Mouse (Mus musculus) left cerebral cortex, adult 18-20 months (tissue): ENCODE data around the gene Bhmt2. TPM values are rescaled to one million over a fixed set of nuclear protein-coding genes. Genes with fewer than 3 reads are reported as not detected.
A peak's percentile ranks its signal among the peaks of the same experiment; 100 is the strongest.

Experiments used
- DNase-seq, 2 experiments: peaks; one replicate each; pipeline ENCODE4 v3.0.0; 2021 to 2022; ENCODE audit warnings: low spot score in 2 of 2, mixed read lengths in 1 of 2
- total RNA-seq, 2 experiments: library from RNA; stranded (reverse); gene quantifications; 2 replicates each; pipeline ENCODE4 v1.2.3; 2021

Bhmt2 gene
- total RNA-seq, 2 experiments from 2014 or later: 0.23 to 0.40 TPM

GRCm38 (mm10) chr13:93648387-93649130 is 25.5 kb downstream of the Bhmt2 start:
- no peak for DNase-seq

GRCm38 (mm10) chr13:93639636-93640035 is 34.5 kb downstream of the Bhmt2 start:
- no peak for DNase-seq

- DNase-seq: no peak
Measured at GRCm38 (mm10) chr13:93637282-93638245, 36.5 kb downstream of the Bhmt2 start, which contains the start of gene Bhmt. Bhmt (minus strand) TSS chr13:93637961.

GRCm38 (mm10) chr13:93636561-93636960 is 37.5 kb downstream of the Bhmt2 start:
- DNase-seq: no peak

GRCm38 (mm10) chr13:93632927-93633326 is 41.2 kb downstream of the Bhmt2 start:
- DNase-seq: no peak

GRCm38 (mm10) chr13:93630941-93631705 is 43.0 kb downstream of the Bhmt2 start:
- DNase-seq: no peak

GRCm38 (mm10) chr13:93628861-93629260 is 45.2 kb downstream of the Bhmt2 start:
- no peak for DNase-seq

GRCm38 (mm10) chr13:93614361-93614948 is 59.6 kb downstream of the Bhmt2 start:
- DNase-seq: no peak

GRCm38 (mm10) chr13:93613771-93614170 is 60.3 kb downstream of the Bhmt2 start:
- DNase-seq: no peak

- peak; percentile 82 to 87 for DNase-seq
Measured at GRCm38 (mm10) chr13:93612660-93613607, 61.2 kb downstream of the Bhmt2 start.

- peak; percentile 38 to 44 for DNase-seq
Measured at GRCm38 (mm10) chr13:93608476-93608875, 65.6 kb downstream of the Bhmt2 start.

GRCm38 (mm10) chr13:93607701-93608100 is 66.4 kb downstream of the Bhmt2 start:
- DNase-seq: peak; percentile 31 to 65

- peak; percentile 50 to 67 for DNase-seq
Measured at GRCm38 (mm10) chr13:93606868-93607578, 67.1 kb downstream of the Bhmt2 start.

Other genes with a start within 250 kb of the Bhmt2 start
- 10 to 100 TPM; 41.8 to 42.0 TPM for gene Jmy, start 174.5 kb downstream of the Bhmt2 start, total RNA-seq
- gene Bhmt, start 36.3 kb downstream of the Bhmt2 start, total RNA-seq: not detected
- gene Dmgdh, start 131 bp upstream of the Bhmt2 start, total RNA-seq: under 1 TPM; 0.58 to 0.59 TPM
- 10 to 100 TPM; 78.5 to 79.3 TPM for gene Arsb, start 97.3 kb upstream of the Bhmt2 start, total RNA-seq